Mouse (Mus musculus): ENCODE results near the gene Cabin1. TPM values are rescaled to one million over a fixed set of nuclear protein-coding genes. Genes with fewer than 3 reads are reported as not detected.
A peak's percentile ranks its signal among the peaks of the same experiment; 100 is the strongest.

Gene Cabin1
- polyA plus RNA-seq, 1 experiment from 2014 or later = 34.5 TPM

- H3K36me3 ChIP-seq (ENCODE audit: insufficient read depth, low read length) = no peaks in the 10 kb centered on the region; the same call in 1 of the 2 replicates
- H3K27me3 ChIP-seq (replicated peaks; ENCODE audit: insufficient read depth, low read length) = no peaks in the 10 kb centered on the region
- no peak for TF ChIP-seq CTCF (IDR thresholded peaks at IDR 0.05)
- no peak for TF ChIP-seq EP300 (IDR thresholded peaks at IDR 0.05)
- no peak overlapping the region for H3K4me2 ChIP-seq (replicated peaks; ENCODE audit: low read depth, low read length)
- ATAC-seq = no peak
- no peak overlapping the region for H3K4me3 ChIP-seq (ENCODE audit: low read depth, low read length)
- no peak for DNase-seq (ENCODE audit: low spot score)
- no peak overlapping the region for H3K27ac ChIP-seq (ENCODE audit: low read length)
- no peaks in the 10 kb centered on the region for H3K4me1 ChIP-seq (ENCODE audit: insufficient read depth, low read depth, low read length)
- no peaks in the 10 kb centered on the region for H3K9me3 ChIP-seq (ENCODE audit: low read length)
- H3K9ac ChIP-seq (replicated peaks; ENCODE audit: low read depth) = no peak overlapping the region
- WGBS = 60% methylated on average over 4 of the region's 4 CpGs
Observed at GRCm38 (mm10) chr10:75686724-75687123, 77.4 kb downstream of the Cabin1 start.

- no peak overlapping the region for H3K27ac ChIP-seq (ENCODE audit: low read length)
- H3K9me3 ChIP-seq (ENCODE audit: low read length) = no peaks in the 10 kb centered on the region
- no peak overlapping the region for H3K4me2 ChIP-seq (replicated peaks; ENCODE audit: low read depth, low read length)
- 51% methylated on average over 12 of the region's 12 CpGs for WGBS
- H3K9ac ChIP-seq (replicated peaks; ENCODE audit: low read depth) = no peak overlapping the region
- ATAC-seq (peak; percentile 32), DNase-seq (ENCODE audit: low spot score) (peak; percentile 26)
- TF ChIP-seq EP300 (IDR thresholded peaks at IDR 0.05) (no peak), CTCF (IDR thresholded peaks at IDR 0.05) (no peak)
- no peak overlapping the region for H3K4me3 ChIP-seq (ENCODE audit: low read depth, low read length)
- H3K36me3 ChIP-seq (ENCODE audit: insufficient read depth, low read length) = no peaks in the 10 kb centered on the region; the same call in 1 of the 2 replicates
- H3K27me3 ChIP-seq (replicated peaks; ENCODE audit: insufficient read depth, low read length) = no peaks in the 10 kb centered on the region
- H3K4me1 ChIP-seq (ENCODE audit: insufficient read depth, low read depth, low read length) = no peaks in the 10 kb centered on the region; the same call in 1 of the 2 replicates
Observed at GRCm38 (mm10) chr10:75684035-75685004, 79.8 kb downstream of the Cabin1 start.

GRCm38 (mm10) chr10:75680574-75681001, 83.6 kb downstream of the Cabin1 start:
- no peak overlapping the region for H3K4me3 ChIP-seq (ENCODE audit: low read depth, low read length)
- TF ChIP-seq EP300 (IDR thresholded peaks at IDR 0.05) (no peak), CTCF (IDR thresholded peaks at IDR 0.05) (no peak)
- no peak for ATAC-seq
- no peak overlapping the region for H3K27ac ChIP-seq (ENCODE audit: low read length)
- WGBS = 89% methylated on average over 10 of the region's 10 CpGs
- no peaks in the 10 kb centered on the region for H3K9me3 ChIP-seq (ENCODE audit: low read length)
- no peak overlapping the region for H3K4me2 ChIP-seq (replicated peaks; ENCODE audit: low read depth, low read length)
- peaks cover 36% of the 10 kb centered on the region for H3K4me1 ChIP-seq (ENCODE audit: insufficient read depth, low read depth, low read length)
- no peak for DNase-seq (ENCODE audit: low spot score)
- H3K27me3 ChIP-seq (replicated peaks; ENCODE audit: insufficient read depth, low read length) = no peaks in the 10 kb centered on the region
- no peak overlapping the region for H3K9ac ChIP-seq (replicated peaks; ENCODE audit: low read depth)
- no peaks in the 10 kb centered on the region; the same call in 1 of the 2 replicates for H3K36me3 ChIP-seq (ENCODE audit: insufficient read depth, low read length)

- TF ChIP-seq CTCF (IDR thresholded peaks at IDR 0.05) = no peak
- TF ChIP-seq EP300 (IDR thresholded peaks at IDR 0.05) = no peak
- H3K4me2 ChIP-seq (replicated peaks; ENCODE audit: low read depth, low read length) = no peak overlapping the region
- ATAC-seq (no peak), DNase-seq (ENCODE audit: low spot score) (no peak)
- peaks cover 41% of the 10 kb centered on the region for H3K4me1 ChIP-seq (ENCODE audit: insufficient read depth, low read depth, low read length)
- H3K36me3 ChIP-seq (ENCODE audit: insufficient read depth, low read length) = no peaks in the 10 kb centered on the region; the same call in 1 of the 2 replicates
- no peak overlapping the region for H3K4me3 ChIP-seq (ENCODE audit: low read depth, low read length)
- no peaks in the 10 kb centered on the region for H3K9me3 ChIP-seq (ENCODE audit: low read length)
- peak overlapping the region; percentile 76; the same call in 1 of the 2 replicates for H3K27ac ChIP-seq (ENCODE audit: low read length)
- H3K9ac ChIP-seq (replicated peaks; ENCODE audit: low read depth) = no peak overlapping the region
- no peaks in the 10 kb centered on the region for H3K27me3 ChIP-seq (replicated peaks; ENCODE audit: insufficient read depth, low read length)
- 90% methylated on average over 6 of the region's 6 CpGs for WGBS
Observed at GRCm38 (mm10) chr10:75679204-75679603, 84.9 kb downstream of the Cabin1 start.

GRCm38 (mm10) chr10:75677989-75678388, 86.2 kb downstream of the Cabin1 start:
- no peak overlapping the region for H3K9ac ChIP-seq (replicated peaks; ENCODE audit: low read depth)
- peaks cover 41% of the 10 kb centered on the region for H3K4me1 ChIP-seq (ENCODE audit: insufficient read depth, low read depth, low read length)
- DNase-seq (ENCODE audit: low spot score) = peak; percentile 48
- no peaks in the 10 kb centered on the region for H3K9me3 ChIP-seq (ENCODE audit: low read length)
- no peaks in the 10 kb centered on the region for H3K36me3 ChIP-seq (ENCODE audit: insufficient read depth, low read length)
- no peak overlapping the region for H3K4me2 ChIP-seq (replicated peaks; ENCODE audit: low read depth, low read length)
- peak; percentile 16 for ATAC-seq
- H3K27me3 ChIP-seq (replicated peaks; ENCODE audit: insufficient read depth, low read length) = no peaks in the 10 kb centered on the region
- 47% methylated on average over 5 of the region's 5 CpGs for WGBS
- TF ChIP-seq EP300 (IDR thresholded peaks at IDR 0.05) (no peak), CTCF (IDR thresholded peaks at IDR 0.05) (no peak)
- H3K27ac ChIP-seq (ENCODE audit: low read length) = peak overlapping the region; percentile 76
- no peak overlapping the region for H3K4me3 ChIP-seq (ENCODE audit: low read depth, low read length)

GRCm38 (mm10) chr10:75677571-75677970, 86.6 kb downstream of the Cabin1 start:
- peak; percentile 23 for ATAC-seq

More at GRCm38 (mm10) chr10:75677571-75677970, 86.6 kb downstream of the Cabin1 start:
- H3K9ac ChIP-seq (replicated peaks; ENCODE audit: low read depth) = no peak overlapping the region
- no peaks in the 10 kb centered on the region for H3K9me3 ChIP-seq (ENCODE audit: low read length)
- no peaks in the 10 kb centered on the region for H3K36me3 ChIP-seq (ENCODE audit: insufficient read depth, low read length)
- DNase-seq (ENCODE audit: low spot score) = peak; percentile 26
- H3K4me3 ChIP-seq (ENCODE audit: low read depth, low read length) = no peak overlapping the region
- H3K27ac ChIP-seq (ENCODE audit: low read length) = peak overlapping the region; percentile 76
- WGBS = 45% methylated on average over 2 of the region's 2 CpGs
- no peaks in the 10 kb centered on the region for H3K27me3 ChIP-seq (replicated peaks; ENCODE audit: insufficient read depth, low read length)
- peaks cover 41% of the 10 kb centered on the region for H3K4me1 ChIP-seq (ENCODE audit: insufficient read depth, low read depth, low read length)
- TF ChIP-seq CTCF (IDR thresholded peaks at IDR 0.05) (no peak), EP300 (IDR thresholded peaks at IDR 0.05) (no peak)
- no peak overlapping the region for H3K4me2 ChIP-seq (replicated peaks; ENCODE audit: low read depth, low read length)
